Mouse (Mus musculus) small intestine, adult 2 months (tissue): ENCODE results near the gene Cttnbp2.

Experiments
- CTCF ChIP-seq: fragments of 200-500 bp; IDR thresholded peaks from 2 replicates; pipeline ENCODE4 v1.5.1; 2012; ENCODE audit warnings: low read depth, mild to moderate bottlenecking, control low read depth, inconsistent platforms, low read length, moderate library complexity, mixed read lengths; ENCODE audit not compliant: insufficient replicate concordance, insufficient read length; ENCODE audit errors: extremely low read depth
- POLR2A ChIP-seq: fragments of 200-500 bp; IDR thresholded peaks from 2 replicates; pipeline ENCODE4 v1.6.1; 2012; ENCODE audit warnings: low read depth, mild to moderate bottlenecking, control low read depth, inconsistent platforms, low read length, moderate library complexity

DNA sequence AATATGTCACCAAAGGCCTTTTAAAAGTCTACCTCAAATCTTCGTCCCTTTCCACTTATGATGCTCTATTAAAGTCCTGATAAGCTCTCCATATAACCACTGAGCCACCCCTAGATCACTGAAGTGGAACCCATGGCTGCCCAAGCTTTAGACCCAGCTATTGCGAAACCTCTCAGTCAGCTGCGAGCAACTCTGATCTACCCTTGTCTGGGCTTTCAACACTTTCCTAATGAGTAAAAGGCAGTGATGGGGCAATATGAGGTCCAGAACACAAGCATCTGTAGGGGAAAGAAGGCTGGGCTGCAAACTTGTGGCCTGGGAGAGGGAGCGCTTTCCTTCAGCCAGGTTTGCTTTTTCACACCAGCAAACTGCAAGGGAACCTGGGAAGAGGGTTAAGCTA, 144.9 kb downstream of the Cttnbp2 start:
- TF ChIP-seq CTCF = no peak
- TF ChIP-seq POLR2A = no peak
